Comparison of ENCODE assay signal across 22 mouse cellular contexts in genomic region chr11:102628529-102628928, GRCm38 (mm10). TPM values are rescaled to one million over a fixed set of nuclear protein-coding genes. Genes with fewer than 3 reads are reported as not detected.
A peak's percentile ranks its signal among the peaks of the same experiment; 100 is the strongest.
DNase-seq lines count a peak whose midpoint lies in the region; ATAC-seq and TF ChIP-seq lines count a peak whose summit lies in the region.
"Had no signal": no experiment of that assay in that cellular context is flagged by ENCODE, and none has a peak within 500 bp of the region (broad histone marks: within the 10 kb centered on the region; RNA-seq: fewer than 3 reads in every experiment).

No protein-coding gene starts in this region.

- no peak for ATAC-seq in hindbrain, embryonic 13.5 days (ENCODE audit: low FRiP score)
- ATAC-seq in midbrain, postnatal 0 days (ENCODE audit: low FRiP score): no peak
- no peak for ATAC-seq in midbrain, embryonic 14.5 days (ENCODE audit: low FRiP score, low TSS enrichment)
- ATAC-seq: CD4-positive, CD25-positive, alpha-beta regulatory T cell, adult 4 months; forebrain, embryonic 13.5 days; inflammation-experienced regulatory T-cells, adult 6 months had no signal

- H3K9me3 ChIP-seq in hindbrain, embryonic 10.5 days: no peaks in the 10 kb centered on the region
- no peaks in the 10 kb centered on the region for H3K9me3 ChIP-seq in hindbrain, embryonic 13.5 days
- H3K9me3 ChIP-seq in midbrain, postnatal 0 days (ENCODE audit: low read length): no peaks in the 10 kb centered on the region
- H3K9me3 ChIP-seq in midbrain, embryonic 14.5 days (ENCODE audit: control insufficient read depth, low read length): no peaks in the 10 kb centered on the region
- H3K9me3 ChIP-seq: embryonic facial prominence, embryonic 13.5 days; forebrain, embryonic 13.5 days; midbrain, embryonic 10.5 days had no signal

- no peak for TF ChIP-seq CTCF in midbrain, postnatal 0 days (IDR thresholded peaks at IDR 0.05)

- no peak overlapping the region for H3K4me2 ChIP-seq in hindbrain, embryonic 13.5 days
- H3K4me2 ChIP-seq in midbrain, postnatal 0 days (ENCODE audit: low read depth, low read length, poor library complexity, severe bottlenecking): no peak overlapping the region
- no peak overlapping the region for H3K4me2 ChIP-seq in midbrain, embryonic 14.5 days (ENCODE audit: low read length)
- H3K4me2 ChIP-seq: embryonic facial prominence, embryonic 13.5 days; forebrain, embryonic 13.5 days had no signal

- no peak overlapping the region for H3K9ac ChIP-seq in hindbrain, embryonic 13.5 days
- no peak overlapping the region for H3K9ac ChIP-seq in midbrain, postnatal 0 days (replicated peaks; ENCODE audit: low read length, poor library complexity, severe bottlenecking)
- H3K9ac ChIP-seq in midbrain, embryonic 14.5 days (replicated peaks; ENCODE audit: low read length): no peak overlapping the region
- H3K9ac ChIP-seq: embryonic facial prominence, embryonic 13.5 days; forebrain, embryonic 13.5 days had no signal

- no peaks in the 10 kb centered on the region for H3K36me3 ChIP-seq in hindbrain, embryonic 10.5 days
- H3K36me3 ChIP-seq in hindbrain, embryonic 13.5 days: no peaks in the 10 kb centered on the region
- H3K36me3 ChIP-seq in midbrain, postnatal 0 days (ENCODE audit: insufficient read depth, low read length): no peaks in the 10 kb centered on the region
- H3K36me3 ChIP-seq in midbrain, embryonic 14.5 days (ENCODE audit: control insufficient read depth, insufficient read depth, low read length): no peaks in the 10 kb centered on the region
- H3K36me3 ChIP-seq: embryonic facial prominence, embryonic 13.5 days; midbrain, embryonic 10.5 days had no signal

- H3K27ac ChIP-seq in hindbrain, embryonic 10.5 days: 0 out of 2 replicates have a peak overlapping the region, but pooled peaks have one; percentile 69
- H3K27ac ChIP-seq in hindbrain, embryonic 13.5 days: no peak overlapping the region
- H3K27ac ChIP-seq in midbrain, postnatal 0 days (ENCODE audit: low read depth, low read length): no peak overlapping the region
- no peak overlapping the region for H3K27ac ChIP-seq in midbrain, embryonic 14.5 days (replicated peaks; ENCODE audit: low read depth, low read length)
- H3K27ac ChIP-seq: embryonic facial prominence, embryonic 13.5 days; forebrain, embryonic 13.5 days had no signal

- H3K4me3 ChIP-seq in hindbrain, embryonic 10.5 days: no peak overlapping the region
- no peak overlapping the region for H3K4me3 ChIP-seq in hindbrain, embryonic 13.5 days
- H3K4me3 ChIP-seq in midbrain, postnatal 0 days (ENCODE audit: low read depth, low read length): no peak overlapping the region
- H3K4me3 ChIP-seq in midbrain, embryonic 14.5 days (replicated peaks; ENCODE audit: low read depth, low read length): no peak overlapping the region
- H3K4me3 ChIP-seq: embryonic facial prominence, embryonic 13.5 days; forebrain, embryonic 13.5 days; midbrain, embryonic 10.5 days had no signal

- DNase-seq in cerebellum, postnatal 10 days: peak; percentile 70 to 82
- DNase-seq in cerebellum, adult 9-10 months: no peak
- DNase-seq in hindbrain, embryonic 10.5 days (ENCODE audit: low spot score): no peak
- peak; percentile 53 for DNase-seq in midbrain, postnatal 0 days (ENCODE audit: low spot score)
- DNase-seq in midbrain, embryonic 14.5 days: no peak
- no peak for DNase-seq in layer of hippocampus, adult 11-12 months (ENCODE audit: low spot score)
- DNase-seq in layer of hippocampus, adult 8-10 months (ENCODE audit: low spot score in 2 of 2): no peak
- DNase-seq: cerebellum, adult 11 months; kidney, adult 2 months; kidney, postnatal 14 days; lung, postnatal 10 days; right cerebral cortex, postnatal 14 days; spleen, adult 18-20 months had no signal

- H3K27me3 ChIP-seq in hindbrain, embryonic 10.5 days (ENCODE audit: insufficient read depth, poor library complexity, severe bottlenecking): peaks cover 25% of the 10 kb centered on the region
- H3K27me3 ChIP-seq in hindbrain, embryonic 13.5 days: peaks cover 17% of the 10 kb centered on the region
- H3K27me3 ChIP-seq in midbrain, postnatal 0 days (ENCODE audit: insufficient read depth, low read length): no peaks in the 10 kb centered on the region
- no peaks in the 10 kb centered on the region for H3K27me3 ChIP-seq in midbrain, embryonic 14.5 days (ENCODE audit: control insufficient read depth, insufficient read depth, low read length)
- H3K27me3 ChIP-seq: embryonic facial prominence, embryonic 13.5 days had no signal

- 36% methylated on average over 9 of the region's 9 CpGs for WGBS in hindbrain, embryonic 10.5 days
- WGBS in hindbrain, embryonic 13.5 days: 47% methylated on average over 9 of the region's 9 CpGs
- WGBS in midbrain, postnatal 0 days: 25% methylated on average over 9 of the region's 9 CpGs
- WGBS in midbrain, embryonic 14.5 days: 23% methylated on average over 9 of the region's 9 CpGs

- peaks cover 83% of the 10 kb centered on the region for H3K4me1 ChIP-seq in hindbrain, embryonic 10.5 days (replicated peaks)
- H3K4me1 ChIP-seq in hindbrain, embryonic 13.5 days (replicated peaks): peaks cover 44% of the 10 kb centered on the region
- peaks cover 3% of the 10 kb centered on the region; the same call in 1 of the 2 replicates for H3K4me1 ChIP-seq in midbrain, postnatal 0 days (ENCODE audit: insufficient read depth, low read length)
- H3K4me1 ChIP-seq in midbrain, embryonic 14.5 days (ENCODE audit: control insufficient read depth, insufficient read depth, low read length): peaks cover 25% of the 10 kb centered on the region

RNA-seq across cellular contexts. Expression of gene Fzd2, which starts 24.3 kb away (rescaled TPM):
- polyA plus RNA-seq in hindbrain, embryonic 10.5 days (2016; fragmentation: Nextera tagmentation; extraction: Ambion mirVana): 31.8 and 36.9 TPM in 2 replicates
- polyA plus RNA-seq in hindbrain, embryonic 13.5 days (2015; fragmentation: Nextera tagmentation; extraction: Ambion mirVana): 10.5 and 11.8 TPM in 2 replicates
- total RNA-seq in midbrain, postnatal 0 days (2014; rRNA removed): 16.8 and 17.3 TPM in 2 replicates
- 3.9 and 4.5 TPM in 2 replicates for polyA plus RNA-seq in midbrain, postnatal 0 days (2015; fragmentation: Nextera tagmentation; extraction: Ambion mirVana)
- polyA plus RNA-seq in midbrain, embryonic 14.5 days (2014; fragmentation: Nextera tagmentation; extraction: Ambion mirVana): 7.2 and 8.0 TPM in 2 replicates
- total RNA-seq in layer of hippocampus, adult 8-10 months (2022): 1 to 10 TPM; 5.9 to 7.3 (median 6.1) TPM
- polyA plus RNA-seq: CD4-positive, CD25-positive, alpha-beta regulatory T cell, adult 4 months; inflammation-experienced regulatory T-cells, adult 6 months had no signal

RNA-seq across cellular contexts. Expression of gene Meioc, which starts 35.0 kb away (rescaled TPM):
- polyA plus RNA-seq in hindbrain, embryonic 10.5 days (2016; fragmentation: Nextera tagmentation; extraction: Ambion mirVana): 0.17 and 0.57 TPM in 2 replicates
- polyA plus RNA-seq in hindbrain, embryonic 13.5 days (2015; fragmentation: Nextera tagmentation; extraction: Ambion mirVana): 0.04 and 0.18 TPM in 2 replicates
- total RNA-seq in midbrain, postnatal 0 days (2014; rRNA removed): not detected in 2 replicates
- polyA plus RNA-seq in midbrain, postnatal 0 days (2015; fragmentation: Nextera tagmentation; extraction: Ambion mirVana): 0.21 and 0.23 TPM in 2 replicates
- polyA plus RNA-seq in midbrain, embryonic 14.5 days (2014; fragmentation: Nextera tagmentation; extraction: Ambion mirVana): 0.12 TPM in 1 of 2 replicates, not detected in the other
- total RNA-seq in layer of hippocampus, adult 8-10 months (2022): not detected
- total RNA-seq: left cerebral cortex, postnatal 25 days; liver, adult 2 months; neutrophil, adult 5-6 weeks had no signal
- polyA plus RNA-seq: kidney, adult 2 months; liver, adult 2 months had no signal

RNA-seq across cellular contexts. Expression of gene Gm11627, which starts 49.3 kb away (rescaled TPM):
- polyA plus RNA-seq in hindbrain, embryonic 10.5 days (2016; fragmentation: Nextera tagmentation; extraction: Ambion mirVana): 9.0 and 9.1 TPM in 2 replicates
- 2.8 and 5.3 TPM in 2 replicates for polyA plus RNA-seq in hindbrain, embryonic 13.5 days (2015; fragmentation: Nextera tagmentation; extraction: Ambion mirVana)
- 1.1 and 3.5 TPM in 2 replicates for total RNA-seq in midbrain, postnatal 0 days (2014; rRNA removed)
- 4.6 and 5.8 TPM in 2 replicates for polyA plus RNA-seq in midbrain, postnatal 0 days (2015; fragmentation: Nextera tagmentation; extraction: Ambion mirVana)
- 2.3 and 4.2 TPM in 2 replicates for polyA plus RNA-seq in midbrain, embryonic 14.5 days (2014; fragmentation: Nextera tagmentation; extraction: Ambion mirVana)
- 1 to 10 TPM in 3 of 4 experiments, under 1 TPM in 1; 0.93 to 2.8 (median 1.6) TPM for total RNA-seq in layer of hippocampus, adult 8-10 months (2022)
- total RNA-seq: liver, adult 2 months; neutrophil, adult 5-6 weeks had no signal
- polyA plus RNA-seq: CD4-positive, CD25-positive, alpha-beta regulatory T cell, adult 4 months; inflammation-experienced regulatory T-cells, adult 6 months; liver, adult 2 months had no signal

Comparison
In these comparisons a context has a peak if more than half of its experiments do, and no peak if none do; other contexts are left out.
1. DNase-seq: peak in cerebellum, postnatal 10 days (2 of 2) and midbrain, postnatal 0 days (single experiment); none in cerebellum, adult 9-10 months (single experiment), hindbrain, embryonic 10.5 days (single experiment), midbrain, embryonic 14.5 days (single experiment), layer of hippocampus, adult 11-12 months (single experiment) and layer of hippocampus, adult 8-10 months (0 of 2).